Mouse (Mus musculus): ENCODE results near the gene Mettl23. TPM values are rescaled to one million over a fixed set of nuclear protein-coding genes. Genes with fewer than 3 reads are reported as not detected.

The Mettl23 gene
- total and polyA plus RNA-seq, 2 experiments from 2014 or later = 63.2 to 77.1 TPM

DNA sequence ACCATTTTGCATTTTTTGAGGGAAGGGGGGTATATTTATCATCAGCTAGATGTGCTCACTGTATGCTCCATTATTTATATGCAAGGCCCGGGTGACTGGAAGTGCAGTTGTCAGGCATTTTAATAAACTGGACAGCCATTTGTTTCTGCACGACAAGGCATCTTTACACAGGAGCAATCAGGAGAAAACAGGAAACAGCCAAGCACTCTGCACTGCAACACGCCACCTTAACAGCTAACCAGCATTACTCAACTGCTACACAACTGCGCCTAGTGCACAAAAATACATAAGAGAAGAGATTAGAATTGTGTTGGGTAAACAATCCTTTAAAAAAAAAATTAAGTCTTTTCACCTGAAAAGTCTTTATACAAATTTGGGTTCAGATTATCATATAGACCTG lies 7.0 kb downstream of the Mettl23 start:
- TF ChIP-seq CTCF (IDR thresholded peaks at IDR 0.05; ENCODE audit: low read depth) = no peak
- no peak for TF ChIP-seq EP300 (IDR thresholded peaks at IDR 0.05; ENCODE audit: low read depth)
- H3K9ac ChIP-seq (replicated peaks; ENCODE audit: low read depth, low read length) = peak overlapping the region; percentile 50

DNA sequence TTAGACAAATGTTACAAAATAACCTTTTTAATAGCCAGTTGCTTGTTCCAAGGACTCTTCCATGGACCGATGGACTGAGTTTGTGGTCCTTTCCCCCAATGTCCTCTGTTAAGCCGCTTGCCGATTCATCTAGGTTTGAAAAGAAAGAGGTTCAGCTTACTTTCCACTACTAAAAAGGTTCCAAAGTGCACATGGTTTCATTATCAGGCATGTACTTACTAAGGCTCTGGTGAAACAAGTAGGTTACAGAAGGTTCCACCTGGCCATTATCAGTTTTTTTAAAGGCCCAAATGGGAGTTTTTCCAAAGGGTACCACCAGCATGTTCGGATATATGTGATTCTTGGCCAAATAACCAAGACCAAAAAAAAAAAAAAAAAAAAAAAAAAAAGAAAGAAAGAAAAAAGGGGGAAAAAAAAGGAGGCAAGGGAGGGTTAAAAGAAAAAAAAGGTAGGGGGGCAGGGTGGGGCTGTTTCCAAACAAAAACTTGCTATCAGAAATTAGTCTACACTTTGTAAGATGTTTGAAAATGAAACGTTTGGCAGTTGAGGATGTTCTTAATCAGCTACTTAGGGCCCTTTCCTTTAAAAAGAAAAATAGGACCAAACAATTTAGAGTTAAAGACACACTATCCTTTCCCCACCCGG lies 7.9 kb downstream of the Mettl23 start:
- WGBS = 20% methylated on average over 6 of the region's 6 CpGs

More for the DNA sequence above, 7.0 kb downstream of the Mettl23 start:
- no peak for DNase-seq (ENCODE audit: low spot score)
- H3K4me3 ChIP-seq (ENCODE audit: low read depth, low read length) = 0 out of 2 replicates have a peak overlapping the region, but pooled peaks have one; percentile 95
- 24% methylated on average over 4 of the region's 4 CpGs for WGBS
- peaks cover 12% of the 10 kb centered on the region; the same call in 1 of the 2 replicates for H3K4me1 ChIP-seq (ENCODE audit: control insufficient read depth, insufficient read depth)
- no peaks in the 10 kb centered on the region for H3K27me3 ChIP-seq (ENCODE audit: control insufficient read depth, insufficient read depth, low read length)
- no peak overlapping the region for H3K27ac ChIP-seq (ENCODE audit: low read depth)
- no peak for ATAC-seq (ENCODE audit: insufficient read depth, low read depth)
- H3K4me2 ChIP-seq (ENCODE audit: low read depth, low read length) = peak overlapping the region; percentile 83
- H3K36me3 ChIP-seq (replicated peaks; ENCODE audit: control insufficient read depth, insufficient read depth, low read length) = peaks cover 50% of the 10 kb centered on the region
- no peaks in the 10 kb centered on the region for H3K9me3 ChIP-seq (replicated peaks; ENCODE audit: control insufficient read depth, low read length)

GRCm38 (mm10) chr11:116851576-116852290 lies 8.7 kb downstream of the Mettl23 start:
- peaks cover 49% of the 10 kb centered on the region for H3K36me3 ChIP-seq (replicated peaks; ENCODE audit: control insufficient read depth, insufficient read depth, low read length)

More for the DNA sequence above, 7.9 kb downstream of the Mettl23 start:
- Histone ChIP-seq H3K4me3 (ENCODE audit: low read depth, low read length) (peak overlapping the region; percentile 95), H3K27ac (ENCODE audit: low read depth) (peak overlapping the region; percentile 99; the same call in 1 of the 2 replicates), H3K9me3 (replicated peaks; ENCODE audit: control insufficient read depth, low read length) (no peaks in the 10 kb centered on the region), H3K4me2 (ENCODE audit: low read depth, low read length) (peak overlapping the region; percentile 83), H3K36me3 (replicated peaks; ENCODE audit: control insufficient read depth, insufficient read depth, low read length) (peaks cover 51% of the 10 kb centered on the region), H3K9ac (replicated peaks; ENCODE audit: low read depth, low read length) (peak overlapping the region; percentile 99), H3K4me1 (ENCODE audit: control insufficient read depth, insufficient read depth) (peaks cover 12% of the 10 kb centered on the region; the same call in 1 of the 2 replicates), H3K27me3 (ENCODE audit: control insufficient read depth, insufficient read depth, low read length) (no peaks in the 10 kb centered on the region)
- ATAC-seq (ENCODE audit: insufficient read depth, low read depth) (no peak), DNase-seq (ENCODE audit: low spot score) (no peak)
- no peak for TF ChIP-seq EP300 (IDR thresholded peaks at IDR 0.05; ENCODE audit: low read depth)
- TF ChIP-seq CTCF (IDR thresholded peaks at IDR 0.05; ENCODE audit: low read depth) = no peak

GRCm38 (mm10) chr11:116852291-116852890 lies 9.3 kb downstream of the Mettl23 start, which contains the start of gene Mfsd11:
Gene Mfsd11 (plus strand): TSS chr11:116852440.
- peak within 1 kb of the TSS; percentile 83 for H3K4me2 ChIP-seq (ENCODE audit: low read depth, low read length)
- peak within 1 kb of the TSS; percentile 95 for H3K4me3 ChIP-seq (ENCODE audit: low read depth, low read length)
- no peaks in the 10 kb centered on the region for H3K27me3 ChIP-seq (ENCODE audit: control insufficient read depth, insufficient read depth, low read length)
- peak; percentile 70 for DNase-seq (ENCODE audit: low spot score)
- H3K36me3 ChIP-seq (replicated peaks; ENCODE audit: control insufficient read depth, insufficient read depth, low read length) = peaks cover 47% of the 10 kb centered on the region
- H3K9ac ChIP-seq (replicated peaks; ENCODE audit: low read depth, low read length) = peak within 1 kb of the TSS; percentile 99
- under 1% methylated on average over 60 of the region's 91 CpGs for WGBS
- H3K4me1 ChIP-seq (ENCODE audit: control insufficient read depth, insufficient read depth) = peaks cover 12% of the 10 kb centered on the region; the same call in 1 of the 2 replicates
- peak; percentile 62 for ATAC-seq (ENCODE audit: insufficient read depth, low read depth)
- H3K9me3 ChIP-seq (replicated peaks; ENCODE audit: control insufficient read depth, low read length) = no peaks in the 10 kb centered on the region
- H3K27ac ChIP-seq (ENCODE audit: low read depth) = peak within 1 kb of the TSS; percentile 99
- TF ChIP-seq CTCF (IDR thresholded peaks at IDR 0.05; ENCODE audit: low read depth) = no peak
- no peak for TF ChIP-seq EP300 (IDR thresholded peaks at IDR 0.05; ENCODE audit: low read depth)

More at GRCm38 (mm10) chr11:116851576-116852290, 8.7 kb downstream of the Mettl23 start:
- H3K4me2 ChIP-seq (ENCODE audit: low read depth, low read length) = peak overlapping the region; percentile 83
- no peaks in the 10 kb centered on the region for H3K9me3 ChIP-seq (replicated peaks; ENCODE audit: control insufficient read depth, low read length)
- peak overlapping the region; percentile 99 for H3K9ac ChIP-seq (replicated peaks; ENCODE audit: low read depth, low read length)
- no peak for ATAC-seq (ENCODE audit: insufficient read depth, low read depth)
- H3K27ac ChIP-seq (ENCODE audit: low read depth) = peak overlapping the region; percentile 99
- H3K27me3 ChIP-seq (ENCODE audit: control insufficient read depth, insufficient read depth, low read length) = no peaks in the 10 kb centered on the region
- H3K4me3 ChIP-seq (ENCODE audit: low read depth, low read length) = peak overlapping the region; percentile 95
- no peak for DNase-seq (ENCODE audit: low spot score)
- WGBS = under 1% methylated on average over 29 of the region's 29 CpGs
- peaks cover 12% of the 10 kb centered on the region; the same call in 1 of the 2 replicates for H3K4me1 ChIP-seq (ENCODE audit: control insufficient read depth, insufficient read depth)
- no peak for TF ChIP-seq CTCF (IDR thresholded peaks at IDR 0.05; ENCODE audit: low read depth)
- no peak for TF ChIP-seq EP300 (IDR thresholded peaks at IDR 0.05; ENCODE audit: low read depth)

GRCm38 (mm10) chr11:116852891-116853511 lies 9.9 kb downstream of the Mettl23 start, which contains the start of gene Srsf2:
Gene Srsf2 (minus strand): TSS chr11:116853094.
- peak within 1 kb of the TSS; percentile 99 for H3K27ac ChIP-seq (ENCODE audit: low read depth)
- H3K27me3 ChIP-seq (ENCODE audit: control insufficient read depth, insufficient read depth, low read length) = no peaks in the 10 kb centered on the region
- peak within 1 kb of the TSS; percentile 83 for H3K4me2 ChIP-seq (ENCODE audit: low read depth, low read length)
- H3K4me1 ChIP-seq (ENCODE audit: control insufficient read depth, insufficient read depth) = peaks cover 12% of the 10 kb centered on the region; the same call in 1 of the 2 replicates
- peak; percentile 95 for DNase-seq (ENCODE audit: low spot score)
- H3K4me3 ChIP-seq (ENCODE audit: low read depth, low read length) = peak within 1 kb of the TSS; percentile 95
- H3K9me3 ChIP-seq (replicated peaks; ENCODE audit: control insufficient read depth, low read length) = no peaks in the 10 kb centered on the region
- under 1% methylated on average over 62 of the region's 74 CpGs for WGBS
- H3K36me3 ChIP-seq (replicated peaks; ENCODE audit: control insufficient read depth, insufficient read depth, low read length) = peaks cover 41% of the 10 kb centered on the region
- peak within 1 kb of the TSS; percentile 99 for H3K9ac ChIP-seq (replicated peaks; ENCODE audit: low read depth, low read length)
- peak; percentile 84 for ATAC-seq (ENCODE audit: insufficient read depth, low read depth)
- TF ChIP-seq EP300 (IDR thresholded peaks at IDR 0.05; ENCODE audit: low read depth) = no peak; the same call in 1 of the 2 replicates
- no peak for TF ChIP-seq CTCF (IDR thresholded peaks at IDR 0.05; ENCODE audit: low read depth)

All from heart, postnatal 0 days (tissue).